Mouse (Mus musculus) heart, postnatal 0 days (tissue): ENCODE results near the gene Ksr2.

Source experiments
- CTCF ChIP-seq: IDR thresholded peaks from 2 replicates; pipeline ENCODE4 v1.5.1; 2016; ENCODE audit warnings: antibody characterized with exemption, control low read depth, low read depth
- EP300 ChIP-seq: IDR thresholded peaks from 2 replicates; pipeline ENCODE4 v1.6.1; 2016; ENCODE audit warnings: antibody characterized with exemption, low read depth

GRCm38 (mm10) chr5:117519858-117520495, 106.2 kb downstream of the Ksr2 start:
- 0 out of 2 replicates have a peak, but pooled peaks have one; percentile 3 for TF ChIP-seq CTCF
- TF ChIP-seq EP300: no peak
